Comparison of ENCODE assay signal across 9 mouse cellular contexts in the genomic region with DNA sequence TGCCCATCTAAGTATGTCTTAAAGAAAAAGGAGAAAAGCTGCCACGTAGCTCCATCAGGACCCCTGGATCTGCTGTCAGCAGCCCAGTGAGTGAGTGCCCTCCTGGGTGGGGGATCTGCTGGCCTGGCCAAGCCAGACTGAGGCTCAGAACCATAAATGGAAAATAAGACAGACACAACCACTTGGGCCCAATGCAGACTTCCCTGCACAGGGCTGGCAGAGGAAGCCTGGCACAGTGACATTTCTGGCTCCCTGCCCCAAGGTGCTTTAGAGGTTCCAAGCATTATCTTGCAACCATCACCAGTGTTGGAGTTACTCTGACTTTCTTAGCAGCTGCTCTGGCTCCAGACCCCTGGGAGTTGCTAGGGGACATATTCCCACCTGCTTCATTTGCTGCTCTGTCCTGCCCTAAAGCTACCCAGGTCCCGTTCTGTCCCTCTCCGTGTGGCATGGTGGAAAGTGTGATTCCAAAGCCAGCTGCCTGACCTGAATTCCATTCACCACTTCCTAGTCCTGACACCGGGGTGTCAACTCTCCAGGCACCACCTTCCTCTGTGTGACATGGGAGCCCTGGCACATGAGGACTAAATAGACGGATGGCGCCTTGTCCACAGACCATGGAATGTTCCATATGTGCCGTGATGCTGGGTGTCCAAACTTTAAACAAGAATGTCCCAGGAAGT.
DNase-seq lines count a peak whose midpoint lies in the region; ATAC-seq and TF ChIP-seq lines count a peak whose summit lies in the region.
"Had no signal": no experiment of that assay in that cellular context is flagged by ENCODE, and none has a peak within 500 bp of the region (broad histone marks: within the 10 kb centered on the region; RNA-seq: fewer than 3 reads in every experiment).

No protein-coding gene starts in this region.

- no peak for ATAC-seq in heart, embryonic 11.5 days (replicated peaks; ENCODE audit: insufficient number of reproducible peaks, low FRiP score, low TSS enrichment)
- ATAC-seq in lung, embryonic 16.5 days (ENCODE audit: low read depth), result no peak
- ATAC-seq in stomach, embryonic 16.5 days (ENCODE audit: insufficient read depth, low FRiP score), result peak; percentile 67; the same call in 1 of the 2 replicates

- no peaks in the 10 kb centered on the region for H3K9me3 ChIP-seq in heart, embryonic 11.5 days (replicated peaks; ENCODE audit: control insufficient read depth, low read length)
- no peaks in the 10 kb centered on the region for H3K9me3 ChIP-seq in lung, embryonic 16.5 days (ENCODE audit: control insufficient read depth, low read length)
- no peaks in the 10 kb centered on the region for H3K9me3 ChIP-seq in stomach, embryonic 16.5 days (replicated peaks; ENCODE audit: control insufficient read depth, low read length)
- H3K9me3 ChIP-seq: G1E had no signal

- H3K4me1 ChIP-seq in heart, adult 2 months (ENCODE audit: control insufficient read depth, insufficient read depth, low read length), result peaks cover 17% of the 10 kb centered on the region
- H3K4me1 ChIP-seq in heart, embryonic 11.5 days (ENCODE audit: control insufficient read depth, insufficient read depth, low read length), result peaks cover 8% of the 10 kb centered on the region; the same call in 1 of the 2 replicates
- H3K4me1 ChIP-seq in lung, embryonic 16.5 days (replicated peaks; ENCODE audit: control insufficient read depth, insufficient read depth, low read length), result peaks cover 36% of the 10 kb centered on the region
- peaks cover 28% of the 10 kb centered on the region for H3K4me1 ChIP-seq in stomach, embryonic 16.5 days (ENCODE audit: control insufficient read depth, insufficient read depth, low read length)

- TF ChIP-seq CTCF in heart, adult 2 months (IDR thresholded peaks at IDR 0.05), result no peak

- no peak for TF ChIP-seq POLR2A in heart, adult 2 months (IDR thresholded peaks at IDR 0.05; ENCODE audit: insufficient read depth, low read depth, low read length)

- no peaks in the 10 kb centered on the region for H3K79me2 ChIP-seq in heart, adult 2 months (replicated peaks; ENCODE audit: control insufficient read depth, insufficient read depth, low read length)

- no peak overlapping the region for H3K9ac ChIP-seq in heart, adult 2 months (ENCODE audit: low read depth, low read length)
- H3K9ac ChIP-seq in heart, embryonic 11.5 days (ENCODE audit: low read depth, low read length), result no peak overlapping the region
- 0 out of 2 replicates have a peak overlapping the region, but pooled peaks have one; percentile 12 for H3K9ac ChIP-seq in lung, embryonic 16.5 days (ENCODE audit: low read length)
- H3K9ac ChIP-seq in stomach, embryonic 16.5 days (ENCODE audit: low read length), result peak overlapping the region; percentile 31; the same call in 1 of the 2 replicates

- H3K36me3 ChIP-seq in heart, adult 2 months (ENCODE audit: control insufficient read depth, insufficient read depth, low read length), result peaks cover 2% of the 10 kb centered on the region; the same call in 1 of the 2 replicates
- H3K36me3 ChIP-seq in heart, embryonic 11.5 days (ENCODE audit: control insufficient read depth, insufficient read depth, low read length), result no peaks in the 10 kb centered on the region
- H3K36me3 ChIP-seq in lung, embryonic 16.5 days (ENCODE audit: control insufficient read depth, insufficient read depth, low read length), result no peaks in the 10 kb centered on the region
- no peaks in the 10 kb centered on the region for H3K36me3 ChIP-seq in stomach, embryonic 16.5 days (ENCODE audit: control insufficient read depth, insufficient read depth, low read length)
- H3K36me3 ChIP-seq: G1E had no signal

- no peak for TF ChIP-seq EP300 in heart, adult 2 months (IDR thresholded peaks at IDR 0.05; ENCODE audit: insufficient read depth, low read depth, low read length)

- WGBS in heart, adult 2 months, result 59% methylated on average over 7 of the region's 7 CpGs
- WGBS in heart, embryonic 11.5 days (ENCODE audit: insufficient replicate concordance), result 65% methylated on average over 7 of the region's 7 CpGs
- 64% methylated on average over 7 of the region's 7 CpGs for WGBS in lung, embryonic 16.5 days
- 68% methylated on average over 7 of the region's 7 CpGs for WGBS in stomach, embryonic 16.5 days

- H3K27me3 ChIP-seq in heart, adult 2 months (ENCODE audit: control insufficient read depth, insufficient read depth, low read length), result no peaks in the 10 kb centered on the region
- H3K27me3 ChIP-seq in heart, embryonic 11.5 days (ENCODE audit: control insufficient read depth, insufficient read depth, low read length), result peaks cover 14% of the 10 kb centered on the region
- H3K27me3 ChIP-seq in lung, embryonic 16.5 days (ENCODE audit: control insufficient read depth, insufficient read depth, low read depth, low read length), result no peaks in the 10 kb centered on the region
- H3K27me3 ChIP-seq in stomach, embryonic 16.5 days (ENCODE audit: control insufficient read depth, insufficient read depth, low read length), result 0 out of 2 replicates have a peak, but pooled peaks cover 3% of the 10 kb centered on the region

- H3K27ac ChIP-seq in heart, adult 2 months, result peak overlapping the region; percentile 13; the same call in 1 of the 2 replicates
- H3K27ac ChIP-seq in heart, embryonic 11.5 days (ENCODE audit: low read depth, low read length), result no peak overlapping the region
- peak overlapping the region; percentile 19; the same call in 1 of the 2 replicates for H3K27ac ChIP-seq in lung, embryonic 16.5 days (ENCODE audit: low read length)
- peak overlapping the region; percentile 83 for H3K27ac ChIP-seq in stomach, embryonic 16.5 days (ENCODE audit: low read length)

- H3K4me3 ChIP-seq in heart, adult 2 months, result no peak overlapping the region
- no peak overlapping the region for H3K4me3 ChIP-seq in heart, embryonic 11.5 days (ENCODE audit: low read depth, low read length)
- no peak overlapping the region for H3K4me3 ChIP-seq in lung, embryonic 16.5 days (ENCODE audit: low read length)
- no peak overlapping the region for H3K4me3 ChIP-seq in stomach, embryonic 16.5 days (replicated peaks; ENCODE audit: low read length)

- DNase-seq in adrenal gland, adult 2 months, result peak; percentile 56
- DNase-seq in adrenal gland, adult 18-20 months (ENCODE audit: low spot score in 2 of 2), result no peak
- peak in 1 of 2 experiments; percentile 37 for DNase-seq in heart, adult 2 months
- DNase-seq in lung, postnatal 36 days, result no peak
- no peak for DNase-seq in spleen, adult 12 weeks (ENCODE audit: low spot score)

- no peak overlapping the region for H3K4me2 ChIP-seq in heart, embryonic 11.5 days
- no peak overlapping the region for H3K4me2 ChIP-seq in lung, embryonic 16.5 days (ENCODE audit: low read depth, low read length)
- no peak overlapping the region for H3K4me2 ChIP-seq in stomach, embryonic 16.5 days (ENCODE audit: low read depth, low read length)

- intact Hi-C loops in heart, adult 2 months (cut with DNase I), result loop anchor here (1.0 kb wide), 1 partner anchor 66 kb away; no protein-coding TSS in a partner anchor

Comparison
In these comparisons a context has a peak if more than half of its experiments do, and no peak if none do; other contexts are left out.
1. H3K9ac ChIP-seq: peak in lung, embryonic 16.5 days (single experiment) and stomach, embryonic 16.5 days (single experiment); none in heart, adult 2 months (single experiment) and heart, embryonic 11.5 days (single experiment).